Mouse (Mus musculus): Measurements from ENCODE around the gene Sprn. TPM values are rescaled to one million over a fixed set of nuclear protein-coding genes. Genes with fewer than 3 reads are reported as not detected.

Gene Sprn
- polyA plus RNA-seq, 1 experiment from 2014 or later, result 0.08 TPM

GRCm38 (mm10) chr7:140190435-140190834 lies 35.8 kb upstream of the Sprn start:
- DNase-seq (peak; percentile 10), ATAC-seq (no peak)
- no peak overlapping the region for H3K4me3 ChIP-seq (ENCODE audit: low read depth, low read length)
- no peaks in the 10 kb centered on the region for H3K4me1 ChIP-seq (ENCODE audit: insufficient read depth)
- TF ChIP-seq EP300 (IDR thresholded peaks at IDR 0.05; ENCODE audit: low read depth) (no peak), CTCF (IDR thresholded peaks at IDR 0.05; ENCODE audit: low read depth) (no peak)
- H3K4me2 ChIP-seq (ENCODE audit: low read depth, low read length), result no peak overlapping the region
- H3K9me3 ChIP-seq (ENCODE audit: low read length), result no peaks in the 10 kb centered on the region
- H3K9ac ChIP-seq (replicated peaks), result no peak overlapping the region
- H3K27me3 ChIP-seq (ENCODE audit: insufficient read depth, low read length), result no peaks in the 10 kb centered on the region
- H3K36me3 ChIP-seq (replicated peaks; ENCODE audit: insufficient read depth, low read length), result no peaks in the 10 kb centered on the region
- 65% methylated on average over 1 of the region's 1 CpGs for WGBS (ENCODE audit: insufficient replicate concordance)
- no peak overlapping the region for H3K27ac ChIP-seq (ENCODE audit: low read depth)

- no peak overlapping the region for H3K4me3 ChIP-seq (ENCODE audit: low read depth, low read length)
- no peaks in the 10 kb centered on the region for H3K9me3 ChIP-seq (ENCODE audit: low read length)
- H3K27me3 ChIP-seq (ENCODE audit: insufficient read depth, low read length), result no peaks in the 10 kb centered on the region
- 53% methylated on average over 4 of the region's 4 CpGs for WGBS (ENCODE audit: insufficient replicate concordance)
- DNase-seq, result no peak
- H3K9ac ChIP-seq (replicated peaks), result no peak overlapping the region
- no peak overlapping the region for H3K4me2 ChIP-seq (ENCODE audit: low read depth, low read length)
- H3K36me3 ChIP-seq (replicated peaks; ENCODE audit: insufficient read depth, low read length), result no peaks in the 10 kb centered on the region
- H3K27ac ChIP-seq (ENCODE audit: low read depth), result no peak overlapping the region
- no peak for ATAC-seq
- TF ChIP-seq EP300 (IDR thresholded peaks at IDR 0.05; ENCODE audit: low read depth) (no peak), CTCF (IDR thresholded peaks at IDR 0.05; ENCODE audit: low read depth) (peak; percentile 51)
- no peaks in the 10 kb centered on the region for H3K4me1 ChIP-seq (ENCODE audit: insufficient read depth)
Measured at GRCm38 (mm10) chr7:140188391-140189328, 34.0 kb upstream of the Sprn start.

DNA sequence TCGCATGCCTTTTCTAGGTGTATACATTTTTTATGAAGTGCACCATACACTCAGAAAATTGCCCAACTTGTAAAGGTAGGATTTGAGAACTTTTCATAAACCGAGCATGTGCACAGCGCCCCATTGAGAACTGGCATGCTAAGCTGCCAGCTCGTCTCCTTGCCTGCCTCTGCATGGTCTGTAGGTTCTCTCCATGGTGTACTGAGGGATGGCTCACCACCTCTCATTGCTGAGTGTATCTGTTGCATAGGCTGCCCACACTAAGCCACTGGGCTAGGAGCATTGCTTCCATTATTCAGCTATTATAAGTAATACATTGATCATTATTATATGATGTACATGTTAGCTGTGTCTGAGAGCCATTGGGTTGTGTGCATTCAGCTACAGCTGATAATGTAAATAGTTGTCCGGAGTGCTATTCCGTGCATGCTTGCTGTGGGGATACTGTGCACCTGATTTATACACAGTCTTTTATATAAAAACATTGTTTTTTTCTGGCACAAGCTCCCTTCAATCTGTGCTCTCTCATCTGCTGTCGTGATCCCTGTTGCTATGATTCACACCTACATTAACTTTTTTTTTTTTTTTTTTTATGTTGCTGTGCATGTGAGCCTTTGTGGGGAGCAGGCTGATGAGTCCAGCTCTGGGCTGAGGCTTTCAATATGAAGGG lies 33.2 kb upstream of the Sprn start:
- TF ChIP-seq CTCF (IDR thresholded peaks at IDR 0.05; ENCODE audit: low read depth) (no peak), EP300 (IDR thresholded peaks at IDR 0.05; ENCODE audit: low read depth) (no peak)
- WGBS (ENCODE audit: insufficient replicate concordance), result 75% methylated on average over 7 of the region's 7 CpGs
- Histone ChIP-seq H3K36me3 (replicated peaks; ENCODE audit: insufficient read depth, low read length) (no peaks in the 10 kb centered on the region), H3K27ac (ENCODE audit: low read depth) (no peak overlapping the region), H3K27me3 (ENCODE audit: insufficient read depth, low read length) (no peaks in the 10 kb centered on the region), H3K4me1 (ENCODE audit: insufficient read depth) (no peaks in the 10 kb centered on the region), H3K4me3 (ENCODE audit: low read depth, low read length) (no peak overlapping the region), H3K9ac (replicated peaks) (no peak overlapping the region), H3K9me3 (ENCODE audit: low read length) (no peaks in the 10 kb centered on the region), H3K4me2 (ENCODE audit: low read depth, low read length) (no peak overlapping the region)
- ATAC-seq, result no peak
- no peak for DNase-seq

- ATAC-seq (peak; percentile 73), DNase-seq (peak; percentile 51)
- Histone ChIP-seq H3K27ac (ENCODE audit: low read depth) (no peak overlapping the region), H3K4me2 (ENCODE audit: low read depth, low read length) (no peak overlapping the region), H3K9ac (replicated peaks) (no peak overlapping the region), H3K4me3 (ENCODE audit: low read depth, low read length) (no peak overlapping the region), H3K4me1 (ENCODE audit: insufficient read depth) (no peaks in the 10 kb centered on the region), H3K36me3 (replicated peaks; ENCODE audit: insufficient read depth, low read length) (no peaks in the 10 kb centered on the region), H3K9me3 (ENCODE audit: low read length) (no peaks in the 10 kb centered on the region), H3K27me3 (ENCODE audit: insufficient read depth, low read length) (no peaks in the 10 kb centered on the region)
- TF ChIP-seq CTCF (IDR thresholded peaks at IDR 0.05; ENCODE audit: low read depth) (peak; percentile 72), EP300 (IDR thresholded peaks at IDR 0.05; ENCODE audit: low read depth) (no peak)
- WGBS (ENCODE audit: insufficient replicate concordance), result 58% methylated on average over 18 of the region's 18 CpGs
Measured at GRCm38 (mm10) chr7:140186646-140187620, 32.3 kb upstream of the Sprn start.

GRCm38 (mm10) chr7:140184206-140184605 lies 29.5 kb upstream of the Sprn start:
- Histone ChIP-seq H3K36me3 (replicated peaks; ENCODE audit: insufficient read depth, low read length) (no peaks in the 10 kb centered on the region), H3K9me3 (ENCODE audit: low read length) (no peaks in the 10 kb centered on the region), H3K4me1 (ENCODE audit: insufficient read depth) (no peaks in the 10 kb centered on the region), H3K27ac (ENCODE audit: low read depth) (no peak overlapping the region), H3K4me2 (ENCODE audit: low read depth, low read length) (no peak overlapping the region), H3K27me3 (ENCODE audit: insufficient read depth, low read length) (no peaks in the 10 kb centered on the region), H3K9ac (replicated peaks) (no peak overlapping the region), H3K4me3 (ENCODE audit: low read depth, low read length) (no peak overlapping the region)
- 75% methylated on average over 4 of the region's 4 CpGs for WGBS (ENCODE audit: insufficient replicate concordance)
- no peak for DNase-seq
- TF ChIP-seq EP300 (IDR thresholded peaks at IDR 0.05; ENCODE audit: low read depth) (no peak), CTCF (IDR thresholded peaks at IDR 0.05; ENCODE audit: low read depth) (no peak)
- ATAC-seq, result no peak

Data from liver, postnatal 0 days (tissue).